Mouse (Mus musculus) embryonic facial prominence, embryonic 11.5 days (tissue): ENCODE data around the gene Gabarapl2. TPM values are rescaled to one million over a fixed set of nuclear protein-coding genes. Genes with fewer than 3 reads are reported as not detected.

Experiments
- ATAC-seq: fragments of 200-750 bp; cut with Nextera tagmentation; replicated peaks from 2 replicates; pipeline ENCODE4 v1.8.0; 2017; ENCODE audit warnings: low read depth; ENCODE audit not compliant: insufficient number of reproducible peaks, low FRiP score, low TSS enrichment
- DNase-seq: peaks from one replicate; pipeline ENCODE4 v3.0.0-alpha.2; 2015; ENCODE audit warnings: low spot score
- H3K27ac ChIP-seq: fragments of 300-500 bp; sonication (generic); replicated peaks from 2 replicates; pipeline ENCODE4 v1.5.1; 2014; ENCODE audit warnings: mild to moderate bottlenecking, low read depth, low read length, control low read depth
- H3K27me3 ChIP-seq: fragments of 300-500 bp; sonication (generic); 2 replicates; pipeline ENCODE4 v1.6.1; 2014; ENCODE audit warnings: mild to moderate bottlenecking, low read length, moderate library complexity, mixed read lengths; ENCODE audit not compliant: control insufficient read depth, insufficient read depth
- H3K36me3 ChIP-seq: fragments of 300-500 bp; sonication (generic); replicated peaks from 2 replicates; pipeline ENCODE4 v1.6.1; 2014; ENCODE audit warnings: low read depth, mild to moderate bottlenecking, low read length, moderate library complexity, mixed read lengths; ENCODE audit not compliant: control insufficient read depth, insufficient read depth
- H3K4me1 ChIP-seq: fragments of 300-500 bp; sonication (generic); 2 replicates; pipeline ENCODE4 v1.6.1; 2014; ENCODE audit warnings: low read length, mixed read lengths; ENCODE audit not compliant: control insufficient read depth, insufficient read depth
- H3K4me2 ChIP-seq: fragments of 300-500 bp; sonication (generic); 2 replicates; pipeline ENCODE4 v1.6.1; 2014; ENCODE audit warnings: low read depth, mild to moderate bottlenecking, control low read depth, low read length, moderate library complexity
- H3K4me3 ChIP-seq: fragments of 300-500 bp; sonication (generic); 2 replicates; pipeline ENCODE4 v1.5.1; 2014; ENCODE audit warnings: low read depth, low read length, control low read depth
- H3K9ac ChIP-seq: fragments of 300-500 bp; sonication (generic); replicated peaks from 2 replicates; pipeline ENCODE4 v1.6.1; 2014; ENCODE audit warnings: mild to moderate bottlenecking, control low read depth, low read length
- H3K9me3 ChIP-seq: fragments of 300-500 bp; sonication (generic); replicated peaks from 2 replicates; pipeline ENCODE4 v1.6.1; 2016; ENCODE audit warnings: mild to moderate bottlenecking, low read length, inconsistent platforms, mixed read lengths; ENCODE audit not compliant: control insufficient read depth
- WGBS: fragments of 180-500 bp; shearing (Covaris S2); extraction: QIAGEN DNeasy Blood & Tissue Kit; methylation state at CpG from one replicate; pipeline ENCODE4 v1.1.7; 2014; 5-methylcytosine and 5-hydroxymethylcytosine counted together
- polyA plus RNA-seq: library from polyadenylated mRNA; unstranded; fragments of >200 nt; fragmentation: Nextera tagmentation; extraction: Ambion mirVana; gene quantifications from 2 replicates; pipeline ENCODE4 v1.2.1, GENCODE M21; 2014

Gene Gabarapl2
- polyA plus RNA-seq, 1 experiment from 2014 or later = 222 TPM

GRCm38 (mm10) chr8:111909621-111910450 is 30.7 kb upstream of the Gabarapl2 start, which contains the start of gene Chst5:
Gene Chst5 (minus strand): TSS chr8:111910447.
- H3K9me3 ChIP-seq = no peaks in the 10 kb centered on the region
- ATAC-seq (0 out of 2 replicates have a peak, but pooled peaks have one; percentile 46), DNase-seq (peak; percentile 56)
- peak within 1 kb of the TSS; percentile 68 for H3K9ac ChIP-seq
- 4% methylated on average over 45 of the region's 47 CpGs for WGBS
- peak within 1 kb of the TSS; percentile 41 for H3K4me3 ChIP-seq
- no peak within 1 kb of the TSS for H3K27ac ChIP-seq
- H3K36me3 ChIP-seq = no peaks in the 10 kb centered on the region
- peak within 1 kb of the TSS; percentile 87 for H3K4me2 ChIP-seq
- no peaks in the 10 kb centered on the region; the same call in 1 of the 2 replicates for H3K4me1 ChIP-seq
- H3K27me3 ChIP-seq = peaks cover 13% of the 10 kb centered on the region

DNA sequence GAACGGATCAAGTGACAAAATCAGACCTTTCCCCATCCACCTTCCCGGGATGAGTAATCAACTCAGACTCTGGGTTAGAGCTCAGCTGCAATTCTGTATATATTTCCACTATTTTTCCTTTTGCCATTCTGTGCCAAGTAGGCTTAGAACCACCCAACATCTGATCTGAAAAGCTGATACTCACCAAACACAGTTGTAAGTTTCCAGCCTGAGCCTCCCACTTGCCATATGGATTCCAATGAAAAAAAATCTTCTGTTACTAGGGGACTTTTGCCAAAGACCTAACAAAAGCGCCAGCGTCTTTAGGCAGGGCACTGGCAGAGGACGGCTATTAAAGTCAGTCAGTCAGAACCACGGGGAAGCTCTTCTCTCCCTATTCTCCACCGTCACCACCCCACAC is 28.9 kb upstream of the Gabarapl2 start:
- WGBS = 40% methylated on average over 7 of the region's 7 CpGs

GRCm38 (mm10) chr8:111912860-111913432 is 27.6 kb upstream of the Gabarapl2 start:
- Histone ChIP-seq H3K4me2 (no peak overlapping the region), H3K27ac (no peak overlapping the region), H3K36me3 (no peaks in the 10 kb centered on the region), H3K9me3 (no peaks in the 10 kb centered on the region), H3K4me1 (no peaks in the 10 kb centered on the region; the same call in 1 of the 2 replicates), H3K27me3 (peaks cover 13% of the 10 kb centered on the region), H3K4me3 (no peak overlapping the region), H3K9ac (no peak overlapping the region)
- WGBS = 25% methylated on average over 12 of the region's 12 CpGs
- DNase-seq (peak; percentile 56), ATAC-seq (peak; percentile 66; the same call in 1 of the 2 replicates)

More for the DNA sequence above, 28.9 kb upstream of the Gabarapl2 start:
- Histone ChIP-seq H3K4me1 (no peaks in the 10 kb centered on the region; the same call in 1 of the 2 replicates), H3K27me3 (peaks cover 13% of the 10 kb centered on the region), H3K9me3 (no peaks in the 10 kb centered on the region), H3K36me3 (no peaks in the 10 kb centered on the region), H3K4me3 (no peak overlapping the region), H3K9ac (no peak overlapping the region), H3K4me2 (no peak overlapping the region), H3K27ac (no peak overlapping the region)
- no peak for DNase-seq
- ATAC-seq = no peak

GRCm38 (mm10) chr8:111919663-111920062 is 20.8 kb upstream of the Gabarapl2 start:
- H3K4me3 ChIP-seq = no peak overlapping the region
- H3K36me3 ChIP-seq = no peaks in the 10 kb centered on the region
- no peaks in the 10 kb centered on the region for H3K27me3 ChIP-seq
- ATAC-seq (no peak), DNase-seq (no peak)
- H3K4me1 ChIP-seq = no peaks in the 10 kb centered on the region
- H3K27ac ChIP-seq = no peak overlapping the region
- no peak overlapping the region for H3K4me2 ChIP-seq
- H3K9ac ChIP-seq = no peak overlapping the region
- no peaks in the 10 kb centered on the region for H3K9me3 ChIP-seq
- 85% methylated on average over 2 of the region's 2 CpGs for WGBS

DNA sequence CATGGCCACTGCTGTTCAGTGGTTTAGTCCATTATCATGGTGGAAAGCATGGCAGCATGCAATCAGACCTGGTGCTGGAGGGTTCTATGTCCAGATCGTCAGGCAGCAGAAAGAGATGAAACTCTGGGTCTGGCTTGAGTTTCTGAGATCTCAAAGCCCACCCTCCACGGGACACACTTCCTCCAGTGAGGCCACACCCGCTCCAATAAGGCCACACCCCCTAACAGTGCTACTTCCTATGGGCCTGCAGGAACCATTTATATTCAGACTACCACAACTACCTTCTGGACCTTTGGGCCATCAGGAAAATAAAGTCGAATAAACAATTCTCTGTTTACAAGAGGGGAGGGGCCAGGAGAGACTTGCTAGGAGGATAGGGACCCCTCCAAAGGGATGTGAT is 19.5 kb upstream of the Gabarapl2 start:
- ATAC-seq (no peak), DNase-seq (no peak)
- no peaks in the 10 kb centered on the region for H3K4me1 ChIP-seq
- H3K27me3 ChIP-seq = no peaks in the 10 kb centered on the region
- no peaks in the 10 kb centered on the region for H3K9me3 ChIP-seq
- WGBS = 78% methylated on average over 4 of the region's 4 CpGs
- H3K36me3 ChIP-seq = no peaks in the 10 kb centered on the region
- no peak overlapping the region for H3K9ac ChIP-seq
- no peak overlapping the region for H3K4me2 ChIP-seq
- H3K4me3 ChIP-seq = no peak overlapping the region
- H3K27ac ChIP-seq = no peak overlapping the region

DNA sequence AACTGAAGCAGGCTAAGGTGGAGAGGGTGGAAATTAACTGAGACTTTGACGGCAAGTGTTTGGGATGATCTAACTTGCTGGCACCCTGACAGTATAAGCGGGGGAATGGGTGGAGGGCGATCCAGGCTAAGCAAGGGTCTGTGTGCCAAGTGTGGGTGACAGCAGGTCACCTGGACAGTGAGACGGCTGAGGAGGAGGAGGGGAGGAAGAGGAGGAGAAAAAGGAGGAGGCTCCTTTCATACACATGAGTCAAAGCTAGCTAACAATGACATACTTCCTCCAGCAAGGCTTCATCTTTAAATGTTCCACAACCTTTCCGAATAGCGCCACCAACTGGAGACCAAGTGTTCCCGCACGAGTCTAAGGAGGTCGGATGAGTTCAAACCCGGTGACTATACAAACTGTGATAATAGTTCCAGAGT is 17.1 kb upstream of the Gabarapl2 start:
- WGBS = 29% methylated on average over 10 of the region's 10 CpGs
- H3K27ac ChIP-seq = no peak overlapping the region
- no peaks in the 10 kb centered on the region for H3K9me3 ChIP-seq
- H3K4me1 ChIP-seq = no peaks in the 10 kb centered on the region
- H3K4me2 ChIP-seq = no peak overlapping the region
- peak; percentile 66 for DNase-seq
- no peaks in the 10 kb centered on the region for H3K27me3 ChIP-seq
- ATAC-seq = no peak
- H3K9ac ChIP-seq = no peak overlapping the region
- H3K4me3 ChIP-seq = no peak overlapping the region
- H3K36me3 ChIP-seq = no peaks in the 10 kb centered on the region

- Histone ChIP-seq H3K4me2 (no peak overlapping the region), H3K9ac (no peak overlapping the region), H3K9me3 (no peaks in the 10 kb centered on the region), H3K4me3 (no peak overlapping the region), H3K27ac (no peak overlapping the region), H3K27me3 (no peaks in the 10 kb centered on the region), H3K4me1 (no peaks in the 10 kb centered on the region), H3K36me3 (no peaks in the 10 kb centered on the region)
- ATAC-seq = no peak
- WGBS = 82% methylated on average over 7 of the region's 7 CpGs
- DNase-seq = no peak
Observed at GRCm38 (mm10) chr8:111924976-111925375, 15.5 kb upstream of the Gabarapl2 start.
